Mouse (Mus musculus) limb, embryonic 13.5 days (tissue): Measurements from ENCODE around the gene Wdfy1. TPM values are rescaled to one million over a fixed set of nuclear protein-coding genes. Genes with fewer than 3 reads are reported as not detected.

Source experiments
- ATAC-seq: fragments of 200-750 bp; cut with Nextera tagmentation; 2 replicates; pipeline ENCODE4 v1.8.0; 2017; ENCODE audit warnings: low read depth, moderate number of reproducible peaks, moderate TSS enrichment; ENCODE audit not compliant: low FRiP score
- H3K27ac ChIP-seq: fragments of 300-500 bp; sonication (generic); 2 replicates; pipeline ENCODE4 v1.5.1; 2015; ENCODE audit warnings: inconsistent platforms, mild to moderate bottlenecking, moderate library complexity
- H3K27me3 ChIP-seq: fragments of 300-500 bp; sonication (generic); 2 replicates; pipeline ENCODE4 v1.6.1; 2015; ENCODE audit warnings: mild to moderate bottlenecking, inconsistent platforms
- H3K36me3 ChIP-seq: fragments of 300-500 bp; sonication (generic); 2 replicates; pipeline ENCODE4 v1.6.1; 2015; ENCODE audit warnings: inconsistent platforms, mild to moderate bottlenecking, moderate library complexity
- H3K4me1 ChIP-seq: fragments of 300-500 bp; sonication (generic); 2 replicates; pipeline ENCODE4 v1.6.1; 2015; ENCODE audit warnings: inconsistent platforms
- H3K4me2 ChIP-seq: fragments of 300-500 bp; sonication (generic); replicated peaks from 2 replicates; pipeline ENCODE4 v1.6.1; 2015; ENCODE audit warnings: inconsistent platforms, mild to moderate bottlenecking, moderate library complexity
- H3K4me3 ChIP-seq: fragments of 300-500 bp; sonication (generic); 2 replicates; pipeline ENCODE4 v1.5.1; 2015; ENCODE audit warnings: moderate library complexity, mild to moderate bottlenecking, inconsistent platforms
- H3K9ac ChIP-seq: fragments of 300-500 bp; sonication (generic); 2 replicates; pipeline ENCODE4 v1.6.1; 2015; ENCODE audit warnings: mild to moderate bottlenecking, inconsistent platforms
- H3K9me3 ChIP-seq: fragments of 300-500 bp; sonication (generic); 2 replicates; pipeline ENCODE4 v1.6.1; 2016; ENCODE audit warnings: inconsistent platforms
- WGBS: fragments of 180-500 bp; shearing (Covaris S2); methylation state at CpG from one replicate; pipeline ENCODE4 v1.1.7; 2015; 5-methylcytosine and 5-hydroxymethylcytosine counted together
- polyA plus RNA-seq: library from polyadenylated mRNA; unstranded; fragments of >200 nt; fragmentation: Nextera tagmentation; extraction: Ambion mirVana; gene quantifications from 2 replicates; pipeline ENCODE4 v1.2.1, GENCODE M21; 2015

The Wdfy1 gene
- polyA plus RNA-seq, 1 experiment from 2014 or later: 39.1 TPM

GRCm38 (mm10) chr1:79759006-79759405, 16.9 kb downstream of the Wdfy1 start:
- H3K27me3 ChIP-seq: no peaks in the 10 kb centered on the region
- ATAC-seq: no peak
- H3K4me2 ChIP-seq: no peak overlapping the region; the same call in 1 of the 2 replicates
- no peak overlapping the region for H3K27ac ChIP-seq
- H3K36me3 ChIP-seq: no peaks in the 10 kb centered on the region
- H3K9ac ChIP-seq: no peak overlapping the region
- WGBS: 25% methylated on average over 2 of the region's 2 CpGs
- no peak overlapping the region for H3K4me3 ChIP-seq
- H3K4me1 ChIP-seq: peaks cover 26% of the 10 kb centered on the region
- no peaks in the 10 kb centered on the region for H3K9me3 ChIP-seq

DNA sequence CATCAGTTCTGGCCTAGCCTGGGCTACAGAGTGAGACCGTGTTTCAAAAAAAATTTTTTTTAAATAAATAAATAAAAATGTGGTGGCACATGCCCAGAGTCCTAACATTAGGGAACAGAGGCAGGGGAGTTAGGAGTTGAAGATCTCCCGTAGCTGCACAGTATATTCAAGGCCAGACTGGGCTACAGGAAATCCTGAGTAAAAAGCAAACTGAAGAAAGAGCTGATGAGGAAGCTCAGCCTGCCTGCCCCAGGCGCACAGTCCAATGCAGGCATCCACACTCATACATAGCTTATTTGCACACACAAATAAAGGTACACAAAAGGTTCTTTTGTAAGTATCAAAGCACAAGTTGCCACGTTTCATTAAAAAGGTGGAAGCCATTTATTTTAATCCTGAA, 18.3 kb downstream of the Wdfy1 start:
- H3K4me1 ChIP-seq: peaks cover 26% of the 10 kb centered on the region
- no peaks in the 10 kb centered on the region for H3K9me3 ChIP-seq
- no peaks in the 10 kb centered on the region for H3K36me3 ChIP-seq
- 77% methylated on average over 4 of the region's 4 CpGs for WGBS
- no peak overlapping the region for H3K27ac ChIP-seq
- no peak for ATAC-seq
- H3K9ac ChIP-seq: no peak overlapping the region
- H3K27me3 ChIP-seq: no peaks in the 10 kb centered on the region
- no peak overlapping the region for H3K4me2 ChIP-seq
- no peak overlapping the region for H3K4me3 ChIP-seq

- 54% methylated on average over 7 of the region's 7 CpGs for WGBS
- Histone ChIP-seq H3K4me1 (peaks cover 26% of the 10 kb centered on the region), H3K9me3 (no peaks in the 10 kb centered on the region), H3K4me3 (no peak overlapping the region), H3K27me3 (no peaks in the 10 kb centered on the region), H3K4me2 (no peak overlapping the region), H3K9ac (no peak overlapping the region), H3K36me3 (no peaks in the 10 kb centered on the region), H3K27ac (no peak overlapping the region)
- no peak for ATAC-seq
Measured at GRCm38 (mm10) chr1:79757161-79757560, 18.8 kb downstream of the Wdfy1 start.

GRCm38 (mm10) chr1:79756417-79756816, 19.5 kb downstream of the Wdfy1 start:
- H3K27ac ChIP-seq: no peak overlapping the region
- 84% methylated on average over 5 of the region's 5 CpGs for WGBS

GRCm38 (mm10) chr1:79755376-79755775, 20.6 kb downstream of the Wdfy1 start:
- Histone ChIP-seq H3K27ac (no peak overlapping the region), H3K4me1 (peaks cover 21% of the 10 kb centered on the region), H3K4me3 (no peak overlapping the region), H3K9ac (no peak overlapping the region), H3K9me3 (peaks cover 3% of the 10 kb centered on the region; the same call in 1 of the 2 replicates), H3K27me3 (no peaks in the 10 kb centered on the region), H3K4me2 (no peak overlapping the region), H3K36me3 (no peaks in the 10 kb centered on the region)
- WGBS: 57% methylated on average over 2 of the region's 2 CpGs
- ATAC-seq: no peak

More at GRCm38 (mm10) chr1:79756417-79756816, 19.5 kb downstream of the Wdfy1 start:
- H3K4me2 ChIP-seq: no peak overlapping the region
- no peak overlapping the region for H3K4me3 ChIP-seq
- H3K36me3 ChIP-seq: no peaks in the 10 kb centered on the region
- no peaks in the 10 kb centered on the region for H3K9me3 ChIP-seq
- H3K27me3 ChIP-seq: no peaks in the 10 kb centered on the region
- no peak overlapping the region for H3K9ac ChIP-seq
- no peak for ATAC-seq
- H3K4me1 ChIP-seq: peaks cover 26% of the 10 kb centered on the region

GRCm38 (mm10) chr1:79754936-79755335, 21.0 kb downstream of the Wdfy1 start:
- H3K4me3 ChIP-seq: no peak overlapping the region
- H3K9me3 ChIP-seq: peaks cover 4% of the 10 kb centered on the region; the same call in 1 of the 2 replicates
- peaks cover 19% of the 10 kb centered on the region for H3K4me1 ChIP-seq
- H3K27me3 ChIP-seq: no peaks in the 10 kb centered on the region
- no peak overlapping the region for H3K4me2 ChIP-seq
- WGBS: 85% methylated on average over 3 of the region's 3 CpGs
- ATAC-seq: no peak
- H3K36me3 ChIP-seq: no peaks in the 10 kb centered on the region
- H3K9ac ChIP-seq: no peak overlapping the region
- no peak overlapping the region for H3K27ac ChIP-seq

GRCm38 (mm10) chr1:79753456-79753855, 22.5 kb downstream of the Wdfy1 start:
- Histone ChIP-seq H3K4me3 (no peak overlapping the region), H3K9ac (no peak overlapping the region), H3K9me3 (peaks cover 4% of the 10 kb centered on the region; the same call in 1 of the 2 replicates), H3K36me3 (no peaks in the 10 kb centered on the region), H3K4me1 (peaks cover 6% of the 10 kb centered on the region), H3K4me2 (no peak overlapping the region), H3K27ac (no peak overlapping the region), H3K27me3 (no peaks in the 10 kb centered on the region)
- no peak for ATAC-seq
- 93% methylated on average over 3 of the region's 3 CpGs for WGBS

DNA sequence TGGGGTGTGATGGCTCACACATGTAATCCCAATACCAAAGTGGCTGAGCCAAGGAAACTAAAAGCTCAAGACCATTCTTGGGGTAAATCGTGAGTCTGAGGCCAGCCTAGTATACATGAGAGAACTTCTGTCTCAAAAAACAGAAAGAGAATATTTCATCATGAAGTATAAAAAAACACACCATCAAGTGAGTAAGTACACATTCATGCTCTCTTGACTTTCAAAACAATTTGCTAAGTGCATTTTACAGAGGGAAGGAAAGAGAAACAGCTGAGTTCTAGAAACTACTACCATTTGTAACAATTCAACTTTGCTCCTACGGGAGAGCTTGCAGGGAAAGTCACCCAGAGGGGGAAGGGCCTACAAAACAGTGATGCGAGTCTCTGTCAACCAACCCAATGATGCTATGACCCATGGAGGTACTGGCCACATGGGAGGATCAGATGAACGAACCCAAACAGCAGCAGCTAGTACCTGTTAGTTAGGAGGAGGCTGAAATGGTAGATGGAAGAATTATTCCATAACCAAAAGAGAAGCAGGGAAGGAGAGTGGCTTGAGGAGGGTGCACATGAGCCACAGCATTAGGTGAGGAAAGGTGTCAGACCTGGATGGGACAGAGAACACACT, 23.1 kb downstream of the Wdfy1 start:
- Histone ChIP-seq H3K4me3 (no peak overlapping the region), H3K36me3 (no peaks in the 10 kb centered on the region), H3K4me2 (no peak overlapping the region), H3K27me3 (no peaks in the 10 kb centered on the region), H3K9ac (no peak overlapping the region), H3K4me1 (peaks cover 6% of the 10 kb centered on the region), H3K9me3 (peaks cover 4% of the 10 kb centered on the region; the same call in 1 of the 2 replicates), H3K27ac (no peak overlapping the region)
- no peak for ATAC-seq
- 86% methylated on average over 4 of the region's 4 CpGs for WGBS

GRCm38 (mm10) chr1:79752015-79752695, 23.8 kb downstream of the Wdfy1 start:
- WGBS: 81% methylated on average over 7 of the region's 7 CpGs
- peaks cover 4% of the 10 kb centered on the region; the same call in 1 of the 2 replicates for H3K9me3 ChIP-seq
- H3K27me3 ChIP-seq: no peaks in the 10 kb centered on the region
- no peak overlapping the region for H3K27ac ChIP-seq
- peaks cover 4% of the 10 kb centered on the region for H3K4me1 ChIP-seq
- H3K36me3 ChIP-seq: no peaks in the 10 kb centered on the region
- H3K9ac ChIP-seq: no peak overlapping the region
- no peak for ATAC-seq
- H3K4me2 ChIP-seq: no peak overlapping the region
- no peak overlapping the region for H3K4me3 ChIP-seq

- ATAC-seq: no peak
- H3K9ac ChIP-seq: no peak overlapping the region
- H3K4me3 ChIP-seq: no peak overlapping the region
- no peaks in the 10 kb centered on the region for H3K36me3 ChIP-seq
- 87% methylated on average over 5 of the region's 5 CpGs for WGBS
- H3K27me3 ChIP-seq: no peaks in the 10 kb centered on the region
- no peak overlapping the region for H3K27ac ChIP-seq
- no peak overlapping the region for H3K4me2 ChIP-seq
- peaks cover 4% of the 10 kb centered on the region; the same call in 1 of the 2 replicates for H3K9me3 ChIP-seq
- no peaks in the 10 kb centered on the region for H3K4me1 ChIP-seq
Measured at GRCm38 (mm10) chr1:79751186-79751585, 24.8 kb downstream of the Wdfy1 start.

DNA sequence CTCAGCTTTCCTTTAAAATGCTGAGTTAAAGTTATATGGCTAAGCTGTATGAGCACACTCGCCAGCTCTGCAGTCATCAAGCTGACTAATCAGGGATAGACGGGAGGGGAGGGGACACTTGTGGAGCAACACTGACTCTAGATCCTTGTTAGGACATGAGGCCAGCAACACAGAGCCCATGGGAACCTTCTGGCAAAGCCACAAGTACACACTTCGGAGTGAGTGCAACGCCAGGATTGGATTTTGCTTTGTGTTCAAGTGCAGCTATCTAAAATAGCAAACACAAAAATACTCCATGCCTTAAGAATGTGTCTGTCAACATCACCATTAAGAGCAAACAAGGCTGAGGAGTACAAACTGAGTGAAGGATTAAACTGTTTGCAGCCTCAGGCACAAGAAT, 29.9 kb downstream of the Wdfy1 start:
- H3K36me3 ChIP-seq: no peaks in the 10 kb centered on the region
- H3K27ac ChIP-seq: no peak overlapping the region
- H3K4me3 ChIP-seq: no peak overlapping the region
- no peak overlapping the region for H3K4me2 ChIP-seq
- no peak overlapping the region for H3K9ac ChIP-seq
- 79% methylated on average over 4 of the region's 4 CpGs for WGBS
- ATAC-seq: no peak
- peaks cover 4% of the 10 kb centered on the region; the same call in 1 of the 2 replicates for H3K9me3 ChIP-seq
- no peaks in the 10 kb centered on the region for H3K27me3 ChIP-seq
- H3K4me1 ChIP-seq: no peaks in the 10 kb centered on the region

DNA sequence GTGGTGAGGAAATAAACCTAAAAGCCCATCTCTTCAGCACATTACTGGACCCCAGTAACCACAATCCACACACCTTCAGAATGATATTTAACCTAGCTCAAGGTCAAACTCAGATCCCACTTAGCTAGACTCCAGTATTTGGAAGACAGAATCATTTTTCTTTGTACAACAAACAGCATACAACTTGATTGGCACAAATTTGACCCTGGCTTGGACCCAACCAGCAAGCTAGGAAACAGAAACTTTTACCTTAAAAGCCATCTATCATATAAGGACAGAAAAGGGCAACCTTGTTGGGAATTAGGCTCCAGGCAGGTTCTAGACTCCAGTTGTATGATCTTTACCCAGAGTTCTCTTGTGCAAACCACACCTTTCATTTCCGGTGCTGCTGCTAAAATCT, 32.6 kb downstream of the Wdfy1 start:
- Histone ChIP-seq H3K27ac (no peak overlapping the region), H3K4me2 (no peak overlapping the region), H3K9ac (no peak overlapping the region), H3K36me3 (no peaks in the 10 kb centered on the region), H3K4me1 (no peaks in the 10 kb centered on the region), H3K9me3 (no peaks in the 10 kb centered on the region), H3K4me3 (no peak overlapping the region), H3K27me3 (no peaks in the 10 kb centered on the region)
- 82% methylated on average over 1 of the region's 1 CpGs for WGBS
- no peak for ATAC-seq
